Mouse (Mus musculus): ENCODE results near the gene Gm14308. TPM values are rescaled to one million over a fixed set of nuclear protein-coding genes. Genes with fewer than 3 reads are reported as not detected.
"Not testable (repeated sequence)": the region's sequence is repeated elsewhere in the genome, so short reads cannot be mapped to it uniquely, and the experiment has no call there.

The Gm14308 gene
- polyA plus RNA-seq (2012; rRNA removed) (2.1 and 3.2 TPM in 2 replicates), polyA plus RNA-seq (2014; fragmentation: Nextera tagmentation; extraction: Ambion mirVana) (3.8 and 3.9 TPM in 2 replicates)

GRCm38 (mm10) chr2:176636244-176636643 is at the start of gene Gm14308:
Gm14308 (minus strand) TSS chr2:176636344.
- H3K4me1 ChIP-seq (replicated peaks; ENCODE audit: control insufficient read depth in 2 of 2, insufficient read depth in 2 of 2, low read length in 1 of 2); H3K27me3 ChIP-seq (ENCODE audit: control insufficient read depth, insufficient read depth, low read length); H3K4me2 ChIP-seq (ENCODE audit: low read depth); H3K4me3 ChIP-seq (ENCODE audit: insufficient read depth in 1 of 2, low read depth in 2 of 2, low read length in 2 of 2); H3K9ac ChIP-seq (replicated peaks); DNase-seq (ENCODE audit: low read depth in 3 of 3, low spot score in 3 of 3); H3K36me3 ChIP-seq (replicated peaks; ENCODE audit: control insufficient read depth, insufficient read depth, low read depth); H3K9me3 ChIP-seq (ENCODE audit: control insufficient read depth, low read length); H3K27ac ChIP-seq; ATAC-seq (ENCODE audit: insufficient read depth): not testable (repeated sequence)
- no CpG with 5 or more reads among the region's 4 CpGs for WGBS (ENCODE audit: insufficient replicate concordance)

DNA sequence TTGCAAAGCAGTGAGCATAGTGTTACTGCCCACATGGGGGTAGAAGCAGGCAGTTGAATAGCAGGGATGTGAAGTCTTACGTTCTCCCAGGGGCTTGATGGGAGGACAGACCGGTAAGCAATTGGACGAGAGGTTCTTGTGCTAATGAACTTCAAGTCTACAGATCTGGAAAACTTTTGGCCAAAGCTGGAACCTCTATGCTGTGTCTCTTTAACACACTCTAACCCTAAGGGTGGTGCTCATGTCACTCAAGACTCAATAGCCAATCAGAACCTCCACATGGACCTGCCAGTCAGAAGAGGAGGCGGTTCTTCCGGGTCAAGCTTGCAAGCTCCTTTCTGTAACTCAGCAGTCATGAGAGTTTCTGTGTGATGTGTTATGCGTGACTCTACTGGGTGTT is 34.1 kb upstream of the Gm14308 start, which contains the start of gene Zfp973:
TSS of gene Zfp973 (plus strand) at position 301 of the 400 bp plus-strand sequence.
- DNase-seq (ENCODE audit: low read depth in 3 of 3, low spot score in 3 of 3); H3K4me2 ChIP-seq (ENCODE audit: low read depth); ATAC-seq (ENCODE audit: insufficient read depth); H3K9ac ChIP-seq (replicated peaks); H3K4me3 ChIP-seq (ENCODE audit: insufficient read depth in 1 of 2, low read depth in 2 of 2, low read length in 2 of 2); H3K4me1 ChIP-seq (replicated peaks; ENCODE audit: control insufficient read depth in 2 of 2, insufficient read depth in 2 of 2, low read length in 1 of 2); H3K27me3 ChIP-seq (ENCODE audit: control insufficient read depth, insufficient read depth, low read length); H3K36me3 ChIP-seq (replicated peaks; ENCODE audit: control insufficient read depth, insufficient read depth, low read depth); H3K27ac ChIP-seq; H3K9me3 ChIP-seq (ENCODE audit: control insufficient read depth, low read length): not testable (repeated sequence)
- no CpG with 5 or more reads among the region's 6 CpGs for WGBS (ENCODE audit: insufficient replicate concordance)

Other genes with a start within 250 kb of the Gm14308 start
- 0.26 TPM in 1 of 2 replicates, not detected in the other for gene Gm14435, start 212.8 kb downstream of the Gm14308 start, polyA plus RNA-seq (2012; rRNA removed)
- 4.5 and 6.0 TPM in 2 replicates for gene Gm14435, start 212.8 kb downstream of the Gm14308 start, polyA plus RNA-seq (2014; fragmentation: Nextera tagmentation; extraction: Ambion mirVana)
- 0.74 and 1.2 TPM in 2 replicates for gene Gm14434, start 149.6 kb downstream of the Gm14308 start, polyA plus RNA-seq (2012; rRNA removed)
- 0.36 and 4.3 TPM in 2 replicates for gene Gm14434, start 149.6 kb downstream of the Gm14308 start, polyA plus RNA-seq (2014; fragmentation: Nextera tagmentation; extraction: Ambion mirVana)
- gene Zfp967, start 115.3 kb downstream of the Gm14308 start, polyA plus RNA-seq (2012; rRNA removed): not detected in 2 replicates
- gene Zfp967, start 115.3 kb downstream of the Gm14308 start, polyA plus RNA-seq (2014; fragmentation: Nextera tagmentation; extraction: Ambion mirVana): not detected in 2 replicates
- 1.00 and 1.9 TPM in 2 replicates for gene Zfp973, start 34.2 kb upstream of the Gm14308 start, polyA plus RNA-seq (2012; rRNA removed)
- gene Zfp973, start 34.2 kb upstream of the Gm14308 start, polyA plus RNA-seq (2014; fragmentation: Nextera tagmentation; extraction: Ambion mirVana): 2.8 and 3.2 TPM in 2 replicates
- 1.5 and 3.1 TPM in 2 replicates for gene Gm14305, start 72.0 kb upstream of the Gm14308 start, polyA plus RNA-seq (2012; rRNA removed)
- gene Gm14305, start 72.0 kb upstream of the Gm14308 start, polyA plus RNA-seq (2014; fragmentation: Nextera tagmentation; extraction: Ambion mirVana): 6.3 and 6.4 TPM in 2 replicates
- 1.1 and 2.4 TPM in 2 replicates for gene Gm14295, start 162.3 kb upstream of the Gm14308 start, polyA plus RNA-seq (2012; rRNA removed)
- gene Gm14295, start 162.3 kb upstream of the Gm14308 start, polyA plus RNA-seq (2014; fragmentation: Nextera tagmentation; extraction: Ambion mirVana): 2.7 and 3.9 TPM in 2 replicates
- not detected in 2 replicates for gene Gm14408, start 194.8 kb upstream of the Gm14308 start, polyA plus RNA-seq (2012; rRNA removed)
- gene Gm14408, start 194.8 kb upstream of the Gm14308 start, polyA plus RNA-seq (2014; fragmentation: Nextera tagmentation; extraction: Ambion mirVana): not detected in 2 replicates